Mouse (Mus musculus) mature B cell (primary cell): ENCODE results near the gene Fam241b.

Source experiments
- in situ Hi-C: fragments of 300-500 bp; cut with MboI; formaldehyde crosslinking; loops from 2 replicates; pipeline ENCODE4 v1.14.3; 2019

The Fam241b gene

DNA sequence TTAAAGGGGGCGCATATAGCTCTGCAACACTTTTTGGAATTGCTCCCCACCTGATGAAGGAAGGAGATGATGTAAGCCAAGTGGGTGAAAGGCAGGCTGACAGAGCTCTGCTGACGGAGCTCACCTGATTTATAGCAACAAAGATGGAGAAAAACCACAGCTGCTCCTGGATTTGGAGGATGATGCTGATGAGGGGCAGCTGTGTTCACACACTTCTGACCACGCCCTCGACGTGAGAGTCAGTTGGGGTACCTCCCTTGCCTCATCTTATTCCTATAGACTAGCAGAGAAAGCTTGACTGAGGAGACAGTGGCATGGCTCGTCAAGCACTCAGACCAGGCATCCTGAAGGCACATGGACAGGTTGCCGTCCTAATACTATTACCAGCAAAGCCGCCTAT lies at the start of gene Fam241b:
Gene Fam241b (minus strand): TSS at position 101 of the 400 bp plus-strand sequence.
- in situ Hi-C loops: no loop called here

DNA sequence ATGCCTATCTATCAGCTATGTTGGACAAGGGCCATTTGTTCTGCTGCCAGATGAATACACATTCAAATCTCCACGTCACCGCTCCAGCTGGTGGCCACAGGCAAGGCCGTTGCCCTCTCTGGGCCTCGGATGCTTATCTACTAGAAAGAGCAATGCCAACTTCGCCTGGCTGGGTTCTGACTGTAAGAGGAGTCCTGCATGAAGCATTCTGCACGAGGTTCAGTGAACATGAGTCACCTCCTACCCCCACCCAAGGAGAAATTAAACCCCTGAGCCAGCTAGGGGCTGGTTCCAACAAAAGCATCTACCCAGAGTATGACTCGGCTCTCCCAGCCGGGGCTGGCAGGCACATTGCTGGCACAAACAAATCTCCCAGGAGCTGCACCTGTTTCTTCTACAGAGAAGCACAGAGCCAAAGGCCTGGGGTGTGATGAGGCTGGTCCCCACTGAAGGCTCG lies 49.0 kb upstream of the Fam241b start:
- in situ Hi-C loops: no loop called here

DNA sequence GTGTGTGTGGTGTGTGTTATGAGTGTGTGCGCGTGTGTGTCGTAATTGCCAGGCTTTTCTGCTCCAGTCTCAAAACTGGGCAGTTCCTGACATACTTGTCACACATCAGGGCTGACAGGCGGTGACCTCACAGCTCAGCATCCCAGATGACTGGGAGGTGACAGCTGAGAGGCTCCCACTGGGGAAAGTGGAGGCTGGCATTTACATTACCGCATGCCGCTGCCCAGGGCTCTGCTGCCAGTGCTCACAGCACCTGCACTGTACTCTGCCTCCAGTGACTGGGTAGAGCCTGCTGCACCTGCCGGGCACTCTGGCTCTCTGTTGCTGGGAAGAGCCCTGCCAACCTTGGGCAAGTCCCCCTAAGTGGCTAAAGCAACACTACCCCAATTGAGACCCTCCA lies 47.1 kb upstream of the Fam241b start:
- in situ Hi-C loops: no loop called here

GRCm38 (mm10) chr10:62189910-62190309 lies 46.2 kb upstream of the Fam241b start:
- in situ Hi-C loops: no loop called here

GRCm38 (mm10) chr10:62189303-62189702 lies 45.6 kb upstream of the Fam241b start:
- in situ Hi-C loops: no loop called here

DNA sequence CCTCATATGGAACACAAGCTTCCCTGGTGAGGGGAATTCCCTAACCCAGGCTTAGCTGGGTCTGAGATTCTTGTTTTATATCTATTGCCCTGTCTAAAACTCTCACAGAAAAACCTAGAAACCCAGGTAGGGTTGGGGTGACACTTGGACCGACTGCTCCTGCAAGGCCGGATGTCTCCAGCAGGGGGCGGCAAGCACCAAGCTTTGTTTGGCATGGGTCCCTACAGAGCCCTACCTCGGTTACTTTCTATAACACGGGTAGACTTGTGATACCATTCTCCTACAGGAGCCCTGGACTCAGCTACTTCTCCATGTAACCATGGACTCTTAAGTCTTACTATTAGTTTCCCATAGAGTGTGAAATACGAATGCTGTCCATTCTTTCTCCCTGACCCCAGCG lies 43.2 kb upstream of the Fam241b start:
- in situ Hi-C loops: no loop called here

GRCm38 (mm10) chr10:62183053-62183452 lies 39.3 kb upstream of the Fam241b start:
- in situ Hi-C loops: no loop called here

DNA sequence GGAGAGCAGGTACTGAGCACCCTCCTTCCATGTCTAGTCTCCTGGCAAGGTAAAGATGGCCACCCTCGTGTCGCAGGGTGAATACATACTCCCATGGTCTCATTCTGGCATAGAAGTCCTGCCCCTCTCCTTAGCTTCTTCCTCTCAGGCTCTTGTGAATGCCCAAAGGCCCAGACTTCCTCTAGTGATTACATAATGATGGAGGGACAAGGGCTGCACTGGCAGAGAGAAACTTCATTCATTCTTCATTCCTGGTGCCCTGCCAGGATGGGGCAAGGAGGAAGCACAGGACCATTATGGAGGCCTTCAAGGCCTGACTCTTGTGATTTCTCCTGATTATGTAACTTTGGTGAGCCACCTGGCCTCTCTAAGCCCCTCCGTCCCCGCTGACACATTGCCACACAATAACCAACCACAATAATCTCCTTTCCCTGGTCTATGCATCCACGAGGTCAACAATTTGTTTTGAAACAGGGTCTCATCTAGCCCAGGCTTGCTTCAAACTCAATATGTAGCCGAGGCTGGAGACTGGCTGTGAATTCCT lies 38.8 kb upstream of the Fam241b start:
- in situ Hi-C loops: no loop called here

GRCm38 (mm10) chr10:62181701-62182100 lies 38.0 kb upstream of the Fam241b start:
- in situ Hi-C loops: no loop called here

- in situ Hi-C loops: no loop called here
Measured at GRCm38 (mm10) chr10:62179944-62180343, 36.2 kb upstream of the Fam241b start.

DNA sequence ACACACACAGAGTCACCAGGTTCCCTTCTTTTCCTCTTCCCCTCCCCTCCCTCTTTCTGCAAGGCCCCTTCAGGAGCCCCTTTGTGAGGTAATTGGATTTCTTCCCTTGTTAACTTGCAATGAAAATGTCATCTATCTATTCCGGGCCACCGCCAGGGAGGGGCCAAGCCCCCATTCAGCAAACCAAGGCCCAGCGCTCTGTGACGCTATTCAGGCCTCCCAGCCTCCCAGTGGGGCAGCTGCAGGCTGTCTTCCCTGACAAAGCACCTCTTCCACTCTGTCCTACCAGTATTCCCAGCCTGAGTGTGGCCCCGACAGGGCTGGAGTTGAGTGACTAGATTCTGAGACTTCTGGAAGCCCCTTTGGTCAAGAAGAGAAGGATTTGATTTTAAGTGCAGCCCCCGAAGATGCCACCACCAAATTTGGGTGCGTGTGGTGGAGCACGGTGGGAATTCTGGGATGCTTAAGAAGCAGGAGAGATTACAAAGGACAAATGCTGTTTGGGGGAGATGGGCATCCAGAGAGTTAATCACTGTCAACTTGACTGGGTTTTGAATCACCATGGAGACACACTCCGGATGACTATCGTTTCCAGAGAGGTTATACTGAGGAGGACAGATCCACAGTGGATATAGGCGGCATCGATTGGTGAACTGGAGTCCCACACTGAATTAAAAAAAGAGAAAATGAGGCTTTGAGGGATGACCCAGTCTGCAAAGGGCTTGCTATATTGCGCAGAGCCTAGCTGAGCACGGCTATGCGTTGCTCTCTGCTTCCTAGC lies 31.0 kb upstream of the Fam241b start:
- in situ Hi-C loops: no loop called here

- in situ Hi-C loops: no loop called here
Measured at GRCm38 (mm10) chr10:62173941-62174448, 30.3 kb upstream of the Fam241b start.

GRCm38 (mm10) chr10:62172841-62173553 lies 29.3 kb upstream of the Fam241b start:
- in situ Hi-C loops: no loop called here

- in situ Hi-C loops: no loop called here
Measured at GRCm38 (mm10) chr10:62162410-62162809, 18.7 kb upstream of the Fam241b start.

DNA sequence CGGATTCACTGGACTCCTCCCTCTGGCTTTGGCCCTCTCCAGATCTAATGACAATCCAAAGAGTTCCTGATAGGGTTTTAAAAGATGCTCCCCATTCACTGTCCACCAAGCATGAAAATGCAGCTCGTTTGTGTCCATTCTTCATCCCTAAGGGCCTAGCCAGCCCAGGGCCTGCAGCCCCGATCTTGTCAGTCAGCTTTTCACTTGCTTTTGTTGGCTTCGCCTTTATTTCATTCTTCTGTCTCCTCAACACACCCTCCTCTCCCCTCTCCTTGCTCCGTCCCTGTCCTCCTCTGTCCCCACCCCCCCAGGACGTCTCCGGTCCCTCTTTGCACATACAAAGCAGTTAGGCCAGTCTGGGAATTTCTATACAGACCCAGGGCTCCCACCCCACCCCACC lies 6.2 kb upstream of the Fam241b start:
- in situ Hi-C loops: no loop called here

DNA sequence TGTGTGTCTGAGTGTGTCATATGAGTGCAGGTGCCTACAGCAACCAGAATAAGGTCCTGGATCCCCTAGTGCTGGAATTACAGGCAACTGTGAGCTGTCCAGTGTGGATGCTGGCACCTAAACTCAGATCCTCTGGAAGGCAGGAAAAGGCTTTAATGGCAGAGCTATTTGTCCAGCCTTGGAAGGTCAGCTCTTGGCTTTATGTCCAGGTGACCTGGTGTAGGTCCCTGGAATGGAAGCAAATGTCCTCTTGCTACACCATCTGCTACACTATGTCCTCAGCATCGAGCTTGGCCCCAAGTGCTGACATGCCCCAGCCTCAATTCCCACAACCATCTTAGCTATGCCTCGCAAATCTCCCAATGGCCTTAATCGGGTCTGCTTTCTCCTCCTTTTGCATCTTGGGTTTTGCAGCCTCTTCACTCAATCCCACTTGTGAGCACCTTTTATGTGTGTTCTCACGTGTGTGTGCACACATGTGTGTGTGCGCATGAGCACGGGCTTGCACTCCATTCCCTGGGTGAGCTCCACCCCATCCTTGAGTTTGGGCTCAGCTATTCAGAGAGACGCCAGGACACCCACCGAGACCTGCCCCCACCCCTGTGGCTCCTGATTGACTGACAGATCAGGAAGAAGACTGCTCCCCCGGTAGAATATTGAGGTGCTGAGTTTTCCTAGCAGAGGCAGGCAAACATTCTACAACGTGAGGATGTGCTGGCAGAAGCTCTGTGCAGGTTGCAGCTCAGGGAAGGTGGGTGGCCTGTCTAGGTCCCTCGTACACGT lies 3.9 kb upstream of the Fam241b start:
- in situ Hi-C loops: no loop called here

GRCm38 (mm10) chr10:62145957-62146356 lies 2.2 kb upstream of the Fam241b start:
- in situ Hi-C loops: no loop called here

DNA sequence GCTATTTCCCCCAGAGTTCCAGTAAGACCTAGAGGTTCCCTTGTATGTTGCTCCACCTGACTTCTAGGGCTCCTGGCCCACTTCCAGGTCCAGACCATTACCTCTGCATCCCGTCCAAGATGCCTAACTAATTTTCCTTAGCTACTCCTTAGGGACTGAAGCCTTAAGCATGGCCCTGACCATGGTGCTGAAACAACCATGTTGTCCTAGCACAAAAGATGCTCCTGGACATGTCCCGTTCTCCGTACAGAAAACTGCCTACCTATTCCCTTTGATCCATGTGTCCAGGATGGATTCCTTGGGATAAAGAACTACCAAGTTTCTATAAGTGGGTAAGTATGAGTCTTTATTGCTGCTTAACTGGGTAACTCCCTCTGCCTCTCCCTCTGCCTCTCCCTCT lies 5.7 kb downstream of the Fam241b start:
- in situ Hi-C loops: no loop called here

DNA sequence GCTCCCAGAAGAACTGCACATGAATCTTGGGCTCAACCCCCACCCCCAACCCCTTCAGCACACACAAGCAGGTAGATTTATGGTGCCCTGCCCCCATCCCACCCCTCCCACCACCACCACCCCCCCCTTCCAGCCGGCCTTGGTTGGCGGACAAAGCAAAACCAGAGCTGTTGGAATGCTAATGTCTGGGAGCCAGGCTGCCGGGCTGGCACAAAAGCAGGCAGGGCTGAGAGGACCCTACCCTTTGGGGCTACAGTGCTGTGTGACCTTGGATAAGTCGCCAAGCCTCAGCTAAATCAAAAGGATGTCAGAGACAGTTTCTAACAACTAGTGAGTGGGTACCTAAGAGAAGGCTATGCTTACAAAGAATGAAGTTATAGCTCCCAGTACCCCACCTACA lies 6.6 kb downstream of the Fam241b start:
- in situ Hi-C loops: no loop called here

- in situ Hi-C loops: no loop called here
Measured at GRCm38 (mm10) chr10:62135696-62136470, 7.8 kb downstream of the Fam241b start.

DNA sequence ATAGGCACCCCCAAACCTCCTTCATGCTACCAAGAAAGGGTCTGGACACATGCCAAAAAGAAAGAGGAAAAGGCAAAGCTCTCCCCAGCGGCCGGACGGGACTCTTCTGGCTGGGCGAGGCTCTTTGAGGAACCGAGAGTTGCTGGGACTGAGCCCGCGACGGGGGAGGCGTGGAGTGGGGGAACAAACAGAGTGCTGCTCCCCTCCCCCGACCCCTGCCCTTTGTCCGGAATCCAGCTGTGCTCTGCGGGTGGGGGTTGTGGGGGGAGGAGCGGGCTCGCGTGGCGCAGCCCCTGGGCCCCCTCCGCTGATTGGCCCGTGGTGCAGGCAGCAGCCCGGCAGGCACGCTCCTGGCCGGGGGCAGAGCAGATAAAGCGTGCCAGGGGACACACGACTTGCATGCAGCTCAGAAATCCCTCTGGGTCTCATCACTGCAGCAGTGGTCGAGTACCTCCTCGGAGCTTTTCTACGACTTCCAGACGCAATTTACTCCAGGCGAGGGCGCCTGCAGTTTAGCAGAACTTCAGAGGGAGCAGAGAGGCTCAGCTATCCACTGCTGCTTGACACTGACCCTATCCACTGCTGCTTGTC lies 10.9 kb downstream of the Fam241b start, which contains the start of gene Neurog3:
Gene Neurog3 (plus strand): TSS at position 400 of the 591 bp plus-strand sequence.
- in situ Hi-C loops: no loop called here
